Mouse (Mus musculus): Measurements from ENCODE around the gene 9330161L09Rik.
A peak's percentile ranks its signal among the peaks of the same experiment; 100 is the strongest.
"Not testable (repeated sequence)": the region's sequence is repeated elsewhere in the genome, so short reads cannot be mapped to it uniquely, and the experiment has no call there.

Gene 9330161L09Rik

GRCm38 (mm10) chr12:103407720-103408119, at the start of gene 9330161L09Rik:
Gene 9330161L09Rik (minus strand): TSS chr12:103407820.
- no peak for DNase-seq (ENCODE audit: low spot score)

- DNase-seq (ENCODE audit: low spot score), result no peak
These were observed 49.5 kb upstream of the 9330161L09Rik start, which contains the start of gene Ifi27l2b for GRCm38 (mm10) chr12:103457140-103457539. Gene Ifi27l2b (minus strand): TSS chr12:103457223.

GRCm38 (mm10) chr12:103456727-103457126, 49.1 kb upstream of the 9330161L09Rik start:
- not testable (repeated sequence) for DNase-seq (ENCODE audit: low spot score)

GRCm38 (mm10) chr12:103453361-103453760, 45.7 kb upstream of the 9330161L09Rik start:
- DNase-seq (ENCODE audit: low spot score), result no peak

- no peak for DNase-seq (ENCODE audit: low spot score)
These were observed 37.4 kb upstream of the 9330161L09Rik start for GRCm38 (mm10) chr12:103445060-103445459.

GRCm38 (mm10) chr12:103444261-103444660, 36.6 kb upstream of the 9330161L09Rik start:
- DNase-seq (ENCODE audit: low spot score), result not testable (repeated sequence)

- no peak for DNase-seq (ENCODE audit: low spot score)
These were observed 35.9 kb upstream of the 9330161L09Rik start, which contains the start of gene Ifi27l2a for GRCm38 (mm10) chr12:103443524-103443923. Gene Ifi27l2a (minus strand): TSS chr12:103443680.

- peak; percentile 28 for DNase-seq (ENCODE audit: low spot score)
These were observed 30.0 kb upstream of the 9330161L09Rik start for GRCm38 (mm10) chr12:103437601-103438000.

GRCm38 (mm10) chr12:103434861-103435260, 27.2 kb upstream of the 9330161L09Rik start:
- peak; percentile 26 for DNase-seq (ENCODE audit: low spot score)

- DNase-seq (ENCODE audit: low spot score), result peak; percentile 56
These were observed 26.5 kb upstream of the 9330161L09Rik start, which contains the start of gene Ifi27 for GRCm38 (mm10) chr12:103433986-103434731. Gene Ifi27 (plus strand): TSS chr12:103434211.

GRCm38 (mm10) chr12:103433430-103433829, 25.8 kb upstream of the 9330161L09Rik start:
- peak; percentile 45 for DNase-seq (ENCODE audit: low spot score)

- DNase-seq (ENCODE audit: low spot score), result no peak
These were observed 19.1 kb upstream of the 9330161L09Rik start for GRCm38 (mm10) chr12:103426710-103427109.

- peak; percentile 96 for DNase-seq (ENCODE audit: low spot score)
These were observed 18.3 kb upstream of the 9330161L09Rik start, which contains the start of gene Ddx24 for GRCm38 (mm10) chr12:103425729-103426470. Gene Ddx24 (minus strand): TSS chr12:103425830.

GRCm38 (mm10) chr12:103425016-103425728, 17.6 kb upstream of the 9330161L09Rik start:
- DNase-seq (ENCODE audit: low spot score), result no peak

GRCm38 (mm10) chr12:103408144-103408543, 524 bp upstream of the 9330161L09Rik start:
- no peak for DNase-seq (ENCODE audit: low spot score)

- DNase-seq (ENCODE audit: low spot score), result no peak
These were observed 3.5 kb downstream of the 9330161L09Rik start for GRCm38 (mm10) chr12:103404131-103404530.

GRCm38 (mm10) chr12:103396751-103397150, 10.9 kb downstream of the 9330161L09Rik start:
- DNase-seq (ENCODE audit: low spot score), result no peak

GRCm38 (mm10) chr12:103395486-103396275, 11.9 kb downstream of the 9330161L09Rik start:
- no peak for DNase-seq (ENCODE audit: low spot score)

- DNase-seq (ENCODE audit: low spot score), result no peak
These were observed 14.1 kb downstream of the 9330161L09Rik start for GRCm38 (mm10) chr12:103393528-103393927.

- peak; percentile 37 for DNase-seq (ENCODE audit: low spot score)
These were observed 16.5 kb downstream of the 9330161L09Rik start for GRCm38 (mm10) chr12:103391098-103391497.

GRCm38 (mm10) chr12:103389982-103390381, 17.6 kb downstream of the 9330161L09Rik start:
- peak; percentile 41 for DNase-seq (ENCODE audit: low spot score)
